Mouse (Mus musculus) embryonic fibroblast, embryonic 13.5 days (primary cell): ENCODE results near the gene Hs2st1. TPM values are rescaled to one million over a fixed set of nuclear protein-coding genes. Genes with fewer than 3 reads are reported as not detected.

ENCODE experiments used
- H3K27ac ChIP-seq: 2 replicates; pipeline ENCODE4 v1.5.1; 2012; ENCODE audit warnings: low read length, control low read depth, inconsistent platforms; ENCODE audit not compliant: insufficient read depth
- H3K4me1 ChIP-seq: 2 replicates; pipeline ENCODE4 v1.6.1; 2011; ENCODE audit warnings: low read length; ENCODE audit not compliant: control insufficient read depth, insufficient read depth
- H3K4me3 ChIP-seq: 2 replicates; pipeline ENCODE4 v1.5.1; 2011; ENCODE audit warnings: mild to moderate bottlenecking, control low read depth, low read length; ENCODE audit not compliant: insufficient read depth
- CTCF ChIP-seq: IDR thresholded peaks from 2 replicates; pipeline ENCODE4 v1.5.1; 2011; ENCODE audit warnings: mild to moderate bottlenecking, control low read depth, low read length, moderate library complexity, borderline replicate concordance; ENCODE audit not compliant: insufficient read depth
- POLR2A ChIP-seq: IDR thresholded peaks from 2 replicates; pipeline ENCODE4 v1.6.1; 2011; ENCODE audit warnings: low read depth, mild to moderate bottlenecking, control low read depth, low read length, moderate library complexity
- polyA plus RNA-seq: library from polyadenylated mRNA; stranded (reverse); fragments of >200 nt; gene quantifications from 2 replicates; pipeline ENCODE4 v1.2.4, GENCODE M21; 2011; ENCODE audit warnings: low read depth; ENCODE audit not compliant: missing spikeins, insufficient read length

Gene Hs2st1
- polyA plus RNA-seq, 1 experiment, result 83.7 TPM

GRCm38 (mm10) chr3:144515286-144515685 is 54.7 kb downstream of the Hs2st1 start:
- Histone ChIP-seq H3K27ac (no peak overlapping the region), H3K4me1 (peaks cover 4% of the 10 kb centered on the region; the same call in 1 of the 2 replicates), H3K4me3 (no peak overlapping the region)
- TF ChIP-seq POLR2A (no peak), CTCF (no peak)

DNA sequence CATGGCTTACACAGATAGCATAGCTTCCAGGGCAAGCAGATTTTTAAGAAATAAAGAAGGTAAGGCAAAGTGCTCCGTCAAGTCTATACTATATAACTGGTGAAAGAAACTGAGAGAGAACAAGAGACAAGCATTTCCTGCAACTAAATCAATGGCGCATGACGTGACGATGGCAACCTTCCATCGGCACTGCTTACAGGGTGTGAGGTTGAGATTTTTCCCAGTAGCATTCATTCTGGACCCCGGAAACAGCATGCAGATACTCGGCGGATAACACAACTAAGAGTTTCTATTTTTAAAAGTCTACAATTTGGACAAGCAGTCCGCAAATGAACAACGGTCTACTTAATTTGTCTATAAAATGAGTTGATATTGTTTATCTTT is 55.9 kb downstream of the Hs2st1 start:
- Histone ChIP-seq H3K4me1 (no peaks in the 10 kb centered on the region), H3K27ac (no peak overlapping the region), H3K4me3 (no peak overlapping the region)
- no peak for TF ChIP-seq POLR2A
- no peak for TF ChIP-seq CTCF

GRCm38 (mm10) chr3:144513169-144514121 is 56.5 kb downstream of the Hs2st1 start:
- no peak overlapping the region for H3K4me3 ChIP-seq
- no peak overlapping the region for H3K27ac ChIP-seq
- TF ChIP-seq POLR2A (no peak), CTCF (no peak)
- H3K4me1 ChIP-seq, result no peaks in the 10 kb centered on the region

DNA sequence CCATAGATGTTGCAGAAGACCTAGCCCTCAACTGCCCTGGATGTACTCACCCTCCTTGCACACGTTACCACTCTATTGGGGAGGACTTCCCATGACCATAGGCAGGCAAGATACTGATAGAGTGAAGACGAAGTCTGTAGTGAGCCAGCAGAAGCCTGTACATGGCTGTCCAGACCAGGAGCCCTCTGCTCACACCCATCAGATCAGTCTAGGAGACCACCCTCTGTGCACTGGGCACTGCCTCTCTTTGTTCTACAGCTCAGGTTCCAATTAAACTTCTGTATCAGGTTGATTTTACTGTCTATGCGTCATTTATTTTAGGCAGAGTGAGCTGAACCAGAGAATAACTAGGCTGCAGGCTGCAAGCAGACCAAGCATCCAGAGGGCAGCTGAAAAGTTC is 59.3 kb downstream of the Hs2st1 start:
- Histone ChIP-seq H3K27ac (no peak overlapping the region), H3K4me3 (no peak overlapping the region), H3K4me1 (peaks cover 7% of the 10 kb centered on the region)
- no peak for TF ChIP-seq POLR2A
- TF ChIP-seq CTCF, result no peak

GRCm38 (mm10) chr3:144508342-144508741 is 61.6 kb downstream of the Hs2st1 start:
- Histone ChIP-seq H3K4me3 (no peak overlapping the region), H3K4me1 (peaks cover 7% of the 10 kb centered on the region), H3K27ac (no peak overlapping the region)
- TF ChIP-seq POLR2A (no peak), CTCF (no peak)

DNA sequence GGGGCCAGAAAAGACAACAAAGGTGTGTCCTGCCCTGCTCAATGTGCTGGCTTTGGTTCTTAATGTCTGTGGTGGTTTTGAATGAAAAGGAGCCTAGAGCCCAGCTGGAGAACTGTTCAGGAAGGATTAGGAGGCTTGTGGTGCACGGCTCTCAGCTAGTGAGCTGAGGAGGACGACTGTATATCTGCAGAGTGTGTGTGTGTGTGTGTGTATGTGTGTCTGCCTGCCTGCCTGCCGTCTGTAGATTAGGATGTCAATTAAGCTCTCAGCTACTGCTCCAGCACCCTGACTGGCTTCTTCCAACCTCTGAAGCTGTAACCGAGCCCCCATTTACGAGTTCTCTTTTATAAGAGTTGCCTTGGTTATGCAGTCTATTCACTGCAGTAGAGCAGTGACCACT is 62.1 kb downstream of the Hs2st1 start:
- peaks cover 7% of the 10 kb centered on the region for H3K4me1 ChIP-seq
- no peak for TF ChIP-seq CTCF
- TF ChIP-seq POLR2A, result no peak
- H3K27ac ChIP-seq, result no peak overlapping the region
- no peak overlapping the region for H3K4me3 ChIP-seq

DNA sequence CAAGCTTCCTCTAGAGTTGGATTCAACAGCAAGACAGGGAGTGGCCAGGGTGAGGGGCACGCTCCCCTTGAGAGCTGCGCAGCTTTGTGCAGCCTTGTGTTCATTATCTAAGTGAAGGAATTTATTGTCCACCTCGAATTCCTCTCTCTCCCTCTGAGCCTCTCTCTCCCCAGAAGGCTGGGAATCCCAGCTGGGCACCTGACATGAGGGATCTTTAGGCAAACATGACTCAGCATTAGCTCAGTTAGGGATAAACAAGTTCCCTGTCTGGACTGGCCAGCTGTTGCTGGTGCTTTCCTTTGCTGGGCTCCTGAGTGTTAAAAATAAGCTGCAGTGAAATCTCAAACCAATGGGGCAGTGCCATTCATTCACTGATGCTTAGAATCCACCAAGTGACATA is 63.8 kb downstream of the Hs2st1 start:
- no peak overlapping the region for H3K4me3 ChIP-seq
- H3K27ac ChIP-seq, result no peak overlapping the region; the same call in 1 of the 2 replicates
- no peak for TF ChIP-seq POLR2A
- no peak for TF ChIP-seq CTCF

GRCm38 (mm10) chr3:144501930-144502329 is 68.1 kb downstream of the Hs2st1 start:
- TF ChIP-seq POLR2A, result no peak
- TF ChIP-seq CTCF, result no peak
- H3K4me3 ChIP-seq, result no peak overlapping the region
- H3K4me1 ChIP-seq, result peaks cover 13% of the 10 kb centered on the region
- H3K27ac ChIP-seq, result no peak overlapping the region

More for the DNA sequence above, 63.8 kb downstream of the Hs2st1 start:
- peaks cover 7% of the 10 kb centered on the region for H3K4me1 ChIP-seq

- Histone ChIP-seq H3K4me3 (no peak overlapping the region), H3K4me1 (peaks cover 7% of the 10 kb centered on the region; the same call in 1 of the 2 replicates), H3K27ac (no peak overlapping the region)
- TF ChIP-seq CTCF (no peak), POLR2A (no peak)
Observed at GRCm38 (mm10) chr3:144496762-144497161, 73.2 kb downstream of the Hs2st1 start.

DNA sequence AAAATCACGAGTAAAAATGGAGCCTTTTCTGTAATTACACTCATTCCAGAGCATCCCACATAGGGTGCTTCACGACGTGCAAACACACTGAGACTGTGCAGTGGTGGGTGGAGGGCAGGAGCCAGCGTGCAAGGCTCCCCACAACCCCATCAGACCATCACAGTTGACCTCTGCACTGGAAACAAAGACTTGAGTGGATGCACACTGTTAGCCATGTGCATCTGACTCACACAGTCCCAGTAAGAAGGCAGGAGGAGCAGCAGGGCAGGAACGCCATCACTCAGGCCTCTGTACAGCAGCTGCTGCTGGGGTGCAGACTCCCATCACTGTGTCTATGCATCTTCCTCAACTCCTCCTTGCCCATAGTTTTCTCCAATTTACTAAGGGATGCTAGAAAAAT is 75.1 kb downstream of the Hs2st1 start:
- TF ChIP-seq CTCF, result no peak
- no peak for TF ChIP-seq POLR2A

DNA sequence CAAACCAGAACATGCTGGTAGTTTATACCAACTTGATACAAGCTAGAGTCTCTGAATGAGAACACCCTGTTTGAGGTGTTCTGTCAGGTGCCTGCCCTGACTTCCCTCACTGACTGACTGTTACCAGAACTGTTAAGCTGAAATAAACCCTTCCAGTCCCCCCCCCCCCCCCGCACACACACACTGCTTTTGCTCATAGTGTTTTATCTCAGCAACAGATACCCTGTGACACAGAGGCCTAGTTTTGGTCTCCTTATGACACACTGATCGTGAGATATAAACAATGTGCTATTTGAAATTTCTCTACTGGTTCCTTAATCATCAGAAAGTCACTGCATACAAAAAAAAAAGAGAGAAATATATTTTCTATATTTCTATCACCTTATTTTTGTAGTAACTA is 81.2 kb downstream of the Hs2st1 start:
- TF ChIP-seq CTCF (no peak), POLR2A (no peak)
- Histone ChIP-seq H3K4me3 (no peak overlapping the region), H3K27ac (no peak overlapping the region), H3K4me1 (no peaks in the 10 kb centered on the region)

More for the DNA sequence above, 75.1 kb downstream of the Hs2st1 start:
- Histone ChIP-seq H3K27ac (no peak overlapping the region), H3K4me1 (peaks cover 7% of the 10 kb centered on the region; the same call in 1 of the 2 replicates), H3K4me3 (no peak overlapping the region)
